Mouse (Mus musculus): ENCODE measurements at regions not wholly inside any gene's neighbourhood (a gene's known extent, or its start where the extent isn't known, plus 50 kb on each side); places are given as distances from the start of the nearest gene placed in this dataset.

- TF ChIP-seq CTCF (IDR thresholded peaks at IDR 0.05; ENCODE audit: control insufficient read depth, insufficient read depth, low read length), result no peak
- no peak for TF ChIP-seq POLR2A (IDR thresholded peaks at IDR 0.05; ENCODE audit: borderline replicate concordance, control insufficient read depth, low read depth, low read length)
These were observed 184.0 kb downstream of the Sptssa start for GRCm38 (mm10) chr12:54472407-54472806.
